11 mouse cellular contexts compared by ENCODE assay signal in the genomic region with DNA sequence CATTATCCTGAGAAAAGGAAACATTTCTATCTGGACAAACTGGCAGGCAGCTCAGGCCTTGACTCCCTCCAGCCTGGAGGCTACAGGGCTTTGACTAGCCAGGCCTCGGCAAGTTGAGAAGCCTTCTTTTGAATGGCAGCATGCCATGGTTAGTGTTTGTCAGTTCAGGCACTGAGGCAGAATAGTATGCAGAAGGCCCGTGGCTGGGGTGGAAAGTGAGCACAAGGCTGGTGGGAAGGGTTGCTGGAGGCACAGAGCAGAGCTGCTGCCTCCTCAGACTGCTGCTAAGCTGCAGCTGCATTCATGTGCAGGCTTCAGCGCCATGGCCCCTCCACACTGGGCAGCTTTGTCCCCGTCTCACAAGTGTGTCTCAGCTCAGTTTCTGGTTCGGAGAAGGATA.
A peak's percentile ranks its signal among the peaks of the same experiment; 100 is the strongest.
DNase-seq lines count a peak whose midpoint lies in the region; ATAC-seq and TF ChIP-seq lines count a peak whose summit lies in the region.
"Had no signal": no experiment of that assay in that cellular context is flagged by ENCODE, and none has a peak within 500 bp of the region (broad histone marks: within the 10 kb centered on the region; RNA-seq: fewer than 3 reads in every experiment).

No protein-coding gene starts in this region.

- in situ Hi-C loops in Patski (cut with MboI; ENCODE audit: low pct_unique_long_range_greater_than_20kb): no loop called here

- no peaks in the 10 kb centered on the region for H3K9me3 ChIP-seq in heart, embryonic 10.5 days
- no peaks in the 10 kb centered on the region for H3K9me3 ChIP-seq in heart, embryonic 11.5 days (replicated peaks; ENCODE audit: control insufficient read depth, low read length)
- H3K9me3 ChIP-seq: stomach, embryonic 15.5 days had no signal

- H3K9ac ChIP-seq in heart, embryonic 11.5 days (ENCODE audit: low read depth, low read length): no peak overlapping the region
- H3K9ac ChIP-seq: stomach, embryonic 15.5 days had no signal

- CTCF ChIA-PET in Patski (lab: Charles Lee): no interaction called here

- DNase-seq in heart, embryonic 10.5 days (ENCODE audit: low spot score): no peak
- DNase-seq in heart, adult 8-10 months (ENCODE audit: low spot score): no peak
- DNase-seq in Patski (ENCODE audit: low read depth, low spot score) (no peak), MN1 (ENCODE audit: low spot score) (no peak)
- DNase-seq in forelimb bud, embryonic 11.5 days (ENCODE audit: low read depth, low spot score): peak; percentile 40
- DNase-seq in layer of hippocampus, postnatal 10 days (ENCODE audit: low spot score in 2 of 2): peak; percentile 19 to 43
- no peak for DNase-seq in urinary bladder, adult 2 months (ENCODE audit: low spot score)
- DNase-seq: adrenal gland, postnatal 10 days had no signal

- H3K4me2 ChIP-seq in heart, embryonic 11.5 days: no peak overlapping the region
- H3K4me2 ChIP-seq: stomach, embryonic 15.5 days had no signal

- ATAC-seq in Patski: peak; percentile 31
- no peak for ATAC-seq in heart, embryonic 11.5 days (replicated peaks; ENCODE audit: insufficient number of reproducible peaks, low FRiP score, low TSS enrichment)

- no peak for TF ChIP-seq CTCF in Patski (IDR thresholded peaks at IDR 0.05)

- POLR2A ChIA-PET in Patski (lab: Charles Lee): no interaction called here

- 0 out of 2 replicates have a peak, but pooled peaks cover 12% of the 10 kb centered on the region for H3K4me1 ChIP-seq in heart, embryonic 10.5 days
- H3K4me1 ChIP-seq in heart, embryonic 11.5 days (ENCODE audit: control insufficient read depth, insufficient read depth, low read length): peaks cover 2% of the 10 kb centered on the region; the same call in 1 of the 2 replicates

- no peak overlapping the region for H3K4me3 ChIP-seq in heart, embryonic 10.5 days
- no peak overlapping the region for H3K4me3 ChIP-seq in heart, embryonic 11.5 days (ENCODE audit: low read depth, low read length)
- H3K4me3 ChIP-seq: erythroblast, embryonic 14.5 days; stomach, embryonic 15.5 days had no signal

- H3K36me3 ChIP-seq in heart, embryonic 10.5 days: no peaks in the 10 kb centered on the region
- no peaks in the 10 kb centered on the region for H3K36me3 ChIP-seq in heart, embryonic 11.5 days (ENCODE audit: control insufficient read depth, insufficient read depth, low read length)
- H3K36me3 ChIP-seq: stomach, embryonic 15.5 days had no signal

- 64% methylated on average over 5 of the region's 5 CpGs for WGBS in heart, embryonic 10.5 days
- 62% methylated on average over 5 of the region's 5 CpGs for WGBS in heart, embryonic 11.5 days (ENCODE audit: insufficient replicate concordance)

- H3K27me3 ChIP-seq in heart, embryonic 10.5 days (ENCODE audit: insufficient read depth, poor library complexity, severe bottlenecking): no peaks in the 10 kb centered on the region
- H3K27me3 ChIP-seq in Patski: no peaks in the 10 kb centered on the region
- H3K27me3 ChIP-seq in heart, embryonic 11.5 days (ENCODE audit: control insufficient read depth, insufficient read depth, low read length): no peaks in the 10 kb centered on the region
- H3K27me3 ChIP-seq: stomach, embryonic 15.5 days had no signal

- peak overlapping the region; percentile 56; the same call in 1 of the 2 replicates for H3K27ac ChIP-seq in heart, embryonic 10.5 days
- H3K27ac ChIP-seq in heart, embryonic 11.5 days (ENCODE audit: low read depth, low read length): no peak overlapping the region
- H3K27ac ChIP-seq: stomach, embryonic 15.5 days had no signal

Comparison
In these comparisons a context has a peak if more than half of its experiments do, and no peak if none do; other contexts are left out.
1. DNase-seq: peak in forelimb bud, embryonic 11.5 days (single experiment) and layer of hippocampus, postnatal 10 days (2 of 2); none in heart, embryonic 10.5 days (single experiment), heart, adult 8-10 months (single experiment), Patski (single experiment), MN1 (single experiment) and urinary bladder, adult 2 months (single experiment).